Mouse (Mus musculus) forebrain, embryonic 13.5 days (tissue): ENCODE data around the gene Slit3. TPM values are rescaled to one million over a fixed set of nuclear protein-coding genes. Genes with fewer than 3 reads are reported as not detected.

Source experiments
- ATAC-seq: fragments of 200-750 bp; cut with Nextera tagmentation; 2 replicates; pipeline ENCODE4 v1.8.0; 2017
- H3K27ac ChIP-seq: fragments of 300-500 bp; sonication (generic); 2 replicates; pipeline ENCODE4 v1.5.1; 2015; ENCODE audit warnings: inconsistent platforms, mild to moderate bottlenecking, moderate library complexity
- H3K27me3 ChIP-seq: fragments of 300-500 bp; sonication (generic); 2 replicates; pipeline ENCODE4 v1.6.1; 2015; ENCODE audit warnings: mild to moderate bottlenecking, inconsistent platforms
- H3K36me3 ChIP-seq: fragments of 300-500 bp; sonication (generic); 2 replicates; pipeline ENCODE4 v1.6.1; 2015; ENCODE audit warnings: mild to moderate bottlenecking, inconsistent platforms; ENCODE audit not compliant: poor library complexity, severe bottlenecking
- H3K4me1 ChIP-seq: fragments of 300-500 bp; sonication (generic); 2 replicates; pipeline ENCODE4 v1.6.1; 2015; ENCODE audit warnings: inconsistent platforms
- H3K4me2 ChIP-seq: fragments of 300-500 bp; sonication (generic); 2 replicates; pipeline ENCODE4 v1.6.1; 2015; ENCODE audit warnings: inconsistent platforms, mild to moderate bottlenecking, moderate library complexity
- H3K4me3 ChIP-seq: fragments of 300-500 bp; sonication (generic); 2 replicates; pipeline ENCODE4 v1.5.1; 2015; ENCODE audit warnings: mild to moderate bottlenecking, inconsistent platforms
- H3K9ac ChIP-seq: fragments of 300-500 bp; sonication (generic); 2 replicates; pipeline ENCODE4 v1.6.1; 2015; ENCODE audit warnings: mild to moderate bottlenecking, inconsistent platforms
- H3K9me3 ChIP-seq: fragments of 300-500 bp; sonication (generic); replicated peaks from 2 replicates; pipeline ENCODE4 v1.6.1; 2016; ENCODE audit warnings: inconsistent platforms
- WGBS: fragments of 180-500 bp; shearing (Covaris S2); methylation state at CpG from one replicate; pipeline ENCODE4 v1.1.7; 2015; 5-methylcytosine and 5-hydroxymethylcytosine counted together
- polyA plus RNA-seq: library from polyadenylated mRNA; unstranded; fragments of >200 nt; fragmentation: Nextera tagmentation; extraction: Ambion mirVana; gene quantifications from 2 replicates; pipeline ENCODE4 v1.2.1, GENCODE M21; 2015

The Slit3 gene
- polyA plus RNA-seq, result 2.6 and 3.5 TPM in 2 replicates

GRCm38 (mm10) chr11:35120894-35121610 lies at the start of gene Slit3:
Gene Slit3 (plus strand): TSS chr11:35121224.
- peak within 1 kb of the TSS; percentile 99 for H3K4me2 ChIP-seq
- peaks cover 75% of the 10 kb centered on the region for H3K27me3 ChIP-seq
- H3K9me3 ChIP-seq, result no peaks in the 10 kb centered on the region
- no peaks in the 10 kb centered on the region for H3K36me3 ChIP-seq
- peaks cover 22% of the 10 kb centered on the region for H3K4me1 ChIP-seq
- ATAC-seq, result peak; percentile 83
- H3K9ac ChIP-seq, result peak within 1 kb of the TSS; percentile 71
- under 1% methylated on average over 37 of the region's 75 CpGs for WGBS
- no peak within 1 kb of the TSS for H3K27ac ChIP-seq
- H3K4me3 ChIP-seq, result peak within 1 kb of the TSS; percentile 62

GRCm38 (mm10) chr11:35071451-35071850 lies 49.6 kb upstream of the Slit3 start:
- H3K4me2 ChIP-seq, result no peak overlapping the region
- no peak overlapping the region for H3K9ac ChIP-seq
- no peak overlapping the region for H3K27ac ChIP-seq
- no peaks in the 10 kb centered on the region for H3K4me1 ChIP-seq
- ATAC-seq, result no peak
- no peak overlapping the region for H3K4me3 ChIP-seq
- H3K9me3 ChIP-seq, result no peaks in the 10 kb centered on the region
- WGBS, result 91% methylated on average over 1 of the region's 1 CpGs
- no peaks in the 10 kb centered on the region for H3K36me3 ChIP-seq
- no peaks in the 10 kb centered on the region for H3K27me3 ChIP-seq

GRCm38 (mm10) chr11:35075411-35075810 lies 45.6 kb upstream of the Slit3 start:
- Histone ChIP-seq H3K9ac (no peak overlapping the region), H3K4me1 (no peaks in the 10 kb centered on the region), H3K36me3 (no peaks in the 10 kb centered on the region), H3K4me2 (no peak overlapping the region), H3K4me3 (no peak overlapping the region), H3K27ac (no peak overlapping the region), H3K27me3 (no peaks in the 10 kb centered on the region), H3K9me3 (no peaks in the 10 kb centered on the region)
- WGBS, result 94% methylated on average over 7 of the region's 7 CpGs
- ATAC-seq, result no peak

- H3K36me3 ChIP-seq, result no peaks in the 10 kb centered on the region
- H3K4me2 ChIP-seq, result no peak overlapping the region
- no peaks in the 10 kb centered on the region for H3K27me3 ChIP-seq
- ATAC-seq, result no peak
- no peak overlapping the region for H3K9ac ChIP-seq
- no peak overlapping the region for H3K4me3 ChIP-seq
- H3K4me1 ChIP-seq, result peaks cover 9% of the 10 kb centered on the region; the same call in 1 of the 2 replicates
- no peaks in the 10 kb centered on the region for H3K9me3 ChIP-seq
- H3K27ac ChIP-seq, result no peak overlapping the region
- WGBS, result 22% methylated on average over 8 of the region's 8 CpGs
Measured at GRCm38 (mm10) chr11:35080451-35081125, 40.4 kb upstream of the Slit3 start.

- 90% methylated on average over 3 of the region's 3 CpGs for WGBS
- H3K4me2 ChIP-seq, result no peak overlapping the region
- H3K27ac ChIP-seq, result no peak overlapping the region
- no peaks in the 10 kb centered on the region for H3K9me3 ChIP-seq
- no peaks in the 10 kb centered on the region for H3K36me3 ChIP-seq
- no peaks in the 10 kb centered on the region for H3K27me3 ChIP-seq
- no peak overlapping the region for H3K4me3 ChIP-seq
- H3K9ac ChIP-seq, result no peak overlapping the region
- no peak for ATAC-seq
- peaks cover 9% of the 10 kb centered on the region; the same call in 1 of the 2 replicates for H3K4me1 ChIP-seq
Measured at GRCm38 (mm10) chr11:35082297-35082696, 38.7 kb upstream of the Slit3 start.

GRCm38 (mm10) chr11:35083049-35083448 lies 38.0 kb upstream of the Slit3 start:
- Histone ChIP-seq H3K4me3 (no peak overlapping the region), H3K27me3 (no peaks in the 10 kb centered on the region), H3K36me3 (no peaks in the 10 kb centered on the region), H3K4me2 (no peak overlapping the region), H3K4me1 (peaks cover 9% of the 10 kb centered on the region; the same call in 1 of the 2 replicates), H3K27ac (no peak overlapping the region), H3K9ac (no peak overlapping the region), H3K9me3 (no peaks in the 10 kb centered on the region)
- WGBS, result 35% methylated on average over 6 of the region's 6 CpGs
- no peak for ATAC-seq

- Histone ChIP-seq H3K27me3 (no peaks in the 10 kb centered on the region), H3K27ac (no peak overlapping the region), H3K36me3 (no peaks in the 10 kb centered on the region), H3K4me3 (no peak overlapping the region), H3K9ac (no peak overlapping the region), H3K4me2 (no peak overlapping the region), H3K4me1 (peaks cover 9% of the 10 kb centered on the region; the same call in 1 of the 2 replicates), H3K9me3 (no peaks in the 10 kb centered on the region)
- no peak for ATAC-seq
- WGBS, result 88% methylated on average over 11 of the region's 11 CpGs
Measured at GRCm38 (mm10) chr11:35085351-35085750, 35.7 kb upstream of the Slit3 start.

GRCm38 (mm10) chr11:35086029-35086428 lies 35.0 kb upstream of the Slit3 start:
- Histone ChIP-seq H3K4me2 (no peak overlapping the region), H3K27me3 (no peaks in the 10 kb centered on the region), H3K9me3 (no peaks in the 10 kb centered on the region), H3K27ac (no peak overlapping the region), H3K36me3 (no peaks in the 10 kb centered on the region), H3K4me3 (no peak overlapping the region), H3K9ac (no peak overlapping the region), H3K4me1 (peaks cover 4% of the 10 kb centered on the region; the same call in 1 of the 2 replicates)
- ATAC-seq, result no peak
- WGBS, result 46% methylated on average over 5 of the region's 5 CpGs

GRCm38 (mm10) chr11:35087454-35087853 lies 33.6 kb upstream of the Slit3 start:
- ATAC-seq, result no peak
- Histone ChIP-seq H3K4me1 (no peaks in the 10 kb centered on the region), H3K4me3 (no peak overlapping the region), H3K27ac (no peak overlapping the region), H3K4me2 (no peak overlapping the region), H3K27me3 (no peaks in the 10 kb centered on the region), H3K9me3 (no peaks in the 10 kb centered on the region), H3K9ac (no peak overlapping the region), H3K36me3 (no peaks in the 10 kb centered on the region)
- WGBS, result 76% methylated on average over 2 of the region's 2 CpGs

- no peak overlapping the region for H3K4me3 ChIP-seq
- no peaks in the 10 kb centered on the region for H3K36me3 ChIP-seq
- no peaks in the 10 kb centered on the region for H3K9me3 ChIP-seq
- H3K9ac ChIP-seq, result no peak overlapping the region
- no peak overlapping the region for H3K27ac ChIP-seq
- 72% methylated on average over 1 of the region's 1 CpGs for WGBS
- no peaks in the 10 kb centered on the region for H3K27me3 ChIP-seq
- H3K4me1 ChIP-seq, result no peaks in the 10 kb centered on the region
- no peak overlapping the region for H3K4me2 ChIP-seq
- ATAC-seq, result no peak
Measured at GRCm38 (mm10) chr11:35088136-35088535, 32.9 kb upstream of the Slit3 start.

GRCm38 (mm10) chr11:35090629-35091335 lies 30.2 kb upstream of the Slit3 start:
- H3K4me1 ChIP-seq, result no peaks in the 10 kb centered on the region
- no peak overlapping the region for H3K27ac ChIP-seq
- H3K36me3 ChIP-seq, result no peaks in the 10 kb centered on the region
- H3K9ac ChIP-seq, result no peak overlapping the region
- 91% methylated on average over 13 of the region's 13 CpGs for WGBS
- H3K4me3 ChIP-seq, result no peak overlapping the region
- no peaks in the 10 kb centered on the region for H3K9me3 ChIP-seq
- H3K4me2 ChIP-seq, result no peak overlapping the region
- no peaks in the 10 kb centered on the region for H3K27me3 ChIP-seq
- no peak for ATAC-seq

- no peak overlapping the region for H3K4me2 ChIP-seq
- H3K9ac ChIP-seq, result no peak overlapping the region
- ATAC-seq, result peak; percentile 73; the same call in 1 of the 2 replicates
- H3K4me3 ChIP-seq, result no peak overlapping the region
- H3K9me3 ChIP-seq, result no peaks in the 10 kb centered on the region
- no peaks in the 10 kb centered on the region for H3K27me3 ChIP-seq
- WGBS, result 62% methylated on average over 5 of the region's 5 CpGs
- no peaks in the 10 kb centered on the region for H3K4me1 ChIP-seq
- no peak overlapping the region for H3K27ac ChIP-seq
- no peaks in the 10 kb centered on the region for H3K36me3 ChIP-seq
Measured at GRCm38 (mm10) chr11:35096538-35096937, 24.5 kb upstream of the Slit3 start.
